Mouse (Mus musculus) gastrocnemius, postnatal 4 days (tissue): ENCODE data around the gene Pdzk1ip1. TPM values are rescaled to one million over a fixed set of nuclear protein-coding genes. Genes with fewer than 3 reads are reported as not detected.

Experiments used
- DNase-seq, 2 experiments: peaks; one replicate each; pipeline ENCODE4 v3.0.0; 2021 to 2022; ENCODE audit warnings: low spot score in 2 of 2, mixed read lengths in 2 of 2
- long read RNA-seq, 2 experiments: library from polyadenylated mRNA; stranded (forward); transcript quantifications; one replicate each; pipeline ENCODE4 v2.0.0; 2021
- total RNA-seq, 2 experiments: library from RNA; stranded (reverse); gene quantifications; 2 replicates each; pipeline ENCODE4 v1.2.3; 2021

Pdzk1ip1 gene
- under 1 TPM in 1 of 2 experiments, not detected in 1; 0.70 TPM for total RNA-seq
- long read RNA-seq, experiment 1: 0 reads
- long read RNA-seq, experiment 2, partial matches to known transcripts: 0 of 1 reads
- long read RNA-seq, experiment 2, other reads (novel, unspliced or antisense): 0 of 1 reads

GRCm38 (mm10) chr4:115088611-115089338 lies at the start of gene Pdzk1ip1:
Pdzk1ip1 (plus strand) TSS chr4:115088708.
- DNase-seq: no peak

- no peak for DNase-seq
These were observed 42.9 kb upstream of the Pdzk1ip1 start for GRCm38 (mm10) chr4:115045621-115046020.

- DNase-seq: peak in 1 of 2 experiments; percentile 32
These were observed 40.8 kb upstream of the Pdzk1ip1 start for GRCm38 (mm10) chr4:115047750-115048149.

- no peak for DNase-seq
These were observed 40.3 kb upstream of the Pdzk1ip1 start for GRCm38 (mm10) chr4:115048190-115048589.

GRCm38 (mm10) chr4:115051245-115051644 lies 37.3 kb upstream of the Pdzk1ip1 start:
- DNase-seq: no peak

GRCm38 (mm10) chr4:115052343-115053005 lies 36.0 kb upstream of the Pdzk1ip1 start:
- peak in 1 of 2 experiments; percentile 51 for DNase-seq

GRCm38 (mm10) chr4:115055044-115055443 lies 33.5 kb upstream of the Pdzk1ip1 start:
- no peak for DNase-seq

GRCm38 (mm10) chr4:115055691-115056090 lies 32.8 kb upstream of the Pdzk1ip1 start:
- no peak for DNase-seq

- DNase-seq: peak in 1 of 2 experiments; percentile 28
These were observed 32.1 kb upstream of the Pdzk1ip1 start, which contains the start of gene Tal1 for GRCm38 (mm10) chr4:115056371-115056920. Tal1 (plus strand) TSS chr4:115056426.

GRCm38 (mm10) chr4:115056921-115057673 lies 31.4 kb upstream of the Pdzk1ip1 start:
- peak in 1 of 2 experiments; percentile 40 for DNase-seq

GRCm38 (mm10) chr4:115057674-115058316 lies 30.7 kb upstream of the Pdzk1ip1 start:
- DNase-seq: no peak

GRCm38 (mm10) chr4:115058317-115058761 lies 30.2 kb upstream of the Pdzk1ip1 start:
- no peak for DNase-seq

GRCm38 (mm10) chr4:115058871-115059590 lies 29.5 kb upstream of the Pdzk1ip1 start:
- DNase-seq: no peak

- DNase-seq: no peak
These were observed 28.6 kb upstream of the Pdzk1ip1 start for GRCm38 (mm10) chr4:115059871-115060270.

GRCm38 (mm10) chr4:115060753-115061152 lies 27.8 kb upstream of the Pdzk1ip1 start:
- DNase-seq: no peak

GRCm38 (mm10) chr4:115062540-115062874 lies 26.0 kb upstream of the Pdzk1ip1 start:
- no peak for DNase-seq

GRCm38 (mm10) chr4:115062875-115063517 lies 25.5 kb upstream of the Pdzk1ip1 start:
- peak in 1 of 2 experiments; percentile 34 for DNase-seq

GRCm38 (mm10) chr4:115063518-115064239 lies 24.8 kb upstream of the Pdzk1ip1 start:
- no peak for DNase-seq

- no peak for DNase-seq
These were observed 16.8 kb upstream of the Pdzk1ip1 start for GRCm38 (mm10) chr4:115071668-115072067.
